Mouse (Mus musculus) neural tube, embryonic 15.5 days (tissue): ENCODE data around the gene Atp5b. TPM values are rescaled to one million over a fixed set of nuclear protein-coding genes. Genes with fewer than 3 reads are reported as not detected.

Source experiments
- ATAC-seq: fragments of 200-750 bp; cut with Nextera tagmentation; 2 replicates; pipeline ENCODE4 v1.8.0; 2017; ENCODE audit warnings: mild to moderate bottlenecking, moderate TSS enrichment, moderate library complexity; ENCODE audit not compliant: low FRiP score
- H3K27ac ChIP-seq: fragments of 300-500 bp; sonication (generic); replicated peaks from 2 replicates; pipeline ENCODE4 v1.5.1; 2015; ENCODE audit warnings: mild to moderate bottlenecking, inconsistent platforms
- H3K27me3 ChIP-seq: fragments of 300-500 bp; sonication (generic); replicated peaks from 2 replicates; pipeline ENCODE4 v1.6.1; 2015; ENCODE audit warnings: inconsistent platforms
- H3K36me3 ChIP-seq: fragments of 300-500 bp; sonication (generic); 2 replicates; pipeline ENCODE4 v1.6.1; 2015; ENCODE audit warnings: inconsistent platforms
- H3K4me1 ChIP-seq: fragments of 300-500 bp; sonication (generic); 2 replicates; pipeline ENCODE4 v1.6.1; 2015; ENCODE audit warnings: inconsistent platforms
- H3K4me2 ChIP-seq: fragments of 300-500 bp; sonication (generic); 2 replicates; pipeline ENCODE4 v1.6.1; 2015; ENCODE audit warnings: inconsistent platforms, mild to moderate bottlenecking, moderate library complexity
- H3K4me3 ChIP-seq: fragments of 300-500 bp; sonication (generic); replicated peaks from 2 replicates; pipeline ENCODE4 v1.5.1; 2015; ENCODE audit warnings: mild to moderate bottlenecking, inconsistent platforms
- H3K9ac ChIP-seq: fragments of 300-500 bp; sonication (generic); replicated peaks from 2 replicates; pipeline ENCODE4 v1.6.1; 2015; ENCODE audit warnings: mild to moderate bottlenecking, inconsistent platforms
- H3K9me3 ChIP-seq: fragments of 300-500 bp; sonication (generic); replicated peaks from 2 replicates; pipeline ENCODE4 v1.6.1; 2016; ENCODE audit warnings: inconsistent platforms
- WGBS: fragments of 180-500 bp; shearing (Covaris S2); methylation state at CpG from one replicate; pipeline ENCODE4 v1.1.7; 2015; ENCODE audit warnings: mixed read lengths; 5-methylcytosine and 5-hydroxymethylcytosine counted together
- polyA plus RNA-seq: library from polyadenylated mRNA; unstranded; fragments of >200 nt; fragmentation: Nextera tagmentation; extraction: Ambion mirVana; gene quantifications from 2 replicates; pipeline ENCODE4 v1.2.1, GENCODE M21; 2015

Atp5b gene
- polyA plus RNA-seq, 1 experiment from 2014 or later, result 2,338 TPM

DNA sequence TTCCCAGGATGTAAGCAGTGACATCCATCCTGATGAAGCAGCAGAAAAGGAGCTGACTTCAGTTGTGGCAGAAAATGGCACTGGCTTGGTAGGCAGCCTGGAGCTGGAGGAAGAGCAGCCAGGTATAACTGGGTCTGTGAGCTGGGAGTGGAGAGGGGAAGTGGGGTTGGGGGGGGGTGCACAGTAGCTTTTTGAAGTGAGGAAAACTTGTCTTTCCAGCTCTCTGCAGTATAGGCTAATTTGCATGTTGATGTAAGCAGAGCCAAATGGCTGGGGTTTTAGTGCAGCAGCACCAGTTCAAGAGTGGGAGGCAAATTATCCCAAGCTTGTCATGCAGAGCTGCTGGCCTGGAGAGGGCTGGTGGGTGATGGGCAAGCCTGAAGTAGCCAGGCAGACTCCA is 28.2 kb downstream of the Atp5b start:
- Histone ChIP-seq H3K27me3 (no peaks in the 10 kb centered on the region), H3K9me3 (no peaks in the 10 kb centered on the region), H3K4me3 (no peak overlapping the region), H3K36me3 (peaks cover 71% of the 10 kb centered on the region), H3K27ac (no peak overlapping the region), H3K4me2 (no peak overlapping the region), H3K4me1 (no peaks in the 10 kb centered on the region), H3K9ac (no peak overlapping the region)
- no peak for ATAC-seq

DNA sequence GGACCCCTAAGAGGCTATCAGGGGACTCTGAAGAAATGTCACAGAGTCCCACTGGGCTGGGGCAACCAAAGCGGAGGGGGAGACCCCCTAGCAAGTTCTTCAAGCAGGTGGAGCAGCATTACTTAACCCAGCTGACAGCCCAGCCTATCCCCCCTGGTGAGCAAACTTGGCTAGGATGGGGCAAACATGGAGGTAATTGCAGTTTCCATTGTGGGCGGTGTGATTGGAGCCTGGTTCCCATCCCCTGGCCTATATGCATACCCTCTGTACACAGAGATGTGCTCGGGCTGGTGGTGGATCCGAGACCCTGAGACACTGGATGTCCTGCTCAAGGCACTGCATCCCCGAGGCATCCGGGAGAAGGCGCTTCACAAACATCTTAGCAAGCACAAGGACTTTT is 40.8 kb downstream of the Atp5b start:
- no peak overlapping the region for H3K27ac ChIP-seq
- H3K9me3 ChIP-seq, result no peaks in the 10 kb centered on the region
- H3K36me3 ChIP-seq, result peaks cover 93% of the 10 kb centered on the region
- no peak overlapping the region for H3K9ac ChIP-seq
- H3K4me1 ChIP-seq, result no peaks in the 10 kb centered on the region
- 95% methylated on average over 7 of the region's 7 CpGs for WGBS
- no peaks in the 10 kb centered on the region for H3K27me3 ChIP-seq
- no peak for ATAC-seq
- no peak overlapping the region for H3K4me2 ChIP-seq
- H3K4me3 ChIP-seq, result no peak overlapping the region

DNA sequence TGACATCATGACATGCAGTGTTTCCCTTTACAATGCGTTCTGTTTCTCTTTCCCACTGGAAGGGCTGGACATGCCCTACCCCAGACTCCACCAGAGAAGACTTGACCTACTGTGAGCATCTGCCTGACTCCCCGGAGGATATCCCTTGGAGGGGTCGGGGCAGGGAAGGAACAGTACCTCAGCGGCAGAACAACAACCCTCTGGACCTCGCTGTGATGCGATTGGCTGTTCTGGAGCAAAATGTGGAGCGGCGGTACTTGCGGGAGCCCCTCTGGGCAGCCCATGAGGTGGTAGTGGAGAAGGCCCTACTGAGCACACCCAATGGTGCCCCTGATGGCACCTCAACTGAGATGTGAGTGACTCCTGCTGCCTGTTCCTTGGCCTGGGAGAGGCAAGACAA is 41.8 kb downstream of the Atp5b start:
- no peak overlapping the region for H3K4me2 ChIP-seq
- WGBS, result 95% methylated on average over 9 of the region's 9 CpGs
- H3K9ac ChIP-seq, result no peak overlapping the region
- H3K4me1 ChIP-seq, result no peaks in the 10 kb centered on the region
- no peaks in the 10 kb centered on the region for H3K9me3 ChIP-seq
- no peaks in the 10 kb centered on the region for H3K27me3 ChIP-seq
- H3K36me3 ChIP-seq, result peaks cover 89% of the 10 kb centered on the region
- ATAC-seq, result no peak
- no peak overlapping the region for H3K27ac ChIP-seq
- H3K4me3 ChIP-seq, result no peak overlapping the region

DNA sequence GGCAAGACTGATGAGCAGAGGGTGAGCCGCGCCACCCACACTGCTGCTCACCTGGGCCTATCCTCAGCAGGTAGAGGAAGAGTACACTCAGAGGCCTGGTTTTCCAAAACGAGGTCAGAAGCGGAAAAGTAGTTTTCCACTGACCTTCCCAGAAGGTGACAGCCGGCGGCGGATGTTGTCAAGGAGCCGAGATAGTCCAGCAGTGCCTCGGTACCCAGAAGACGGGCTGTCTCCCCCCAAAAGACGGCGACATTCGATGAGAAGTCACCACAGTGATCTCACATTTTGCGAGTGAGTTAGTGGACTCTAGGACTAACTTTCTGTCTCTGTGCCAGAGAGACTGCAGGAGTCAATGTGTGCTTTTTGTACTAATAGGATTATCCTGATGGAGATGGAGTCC is 42.9 kb downstream of the Atp5b start:
- no peaks in the 10 kb centered on the region for H3K4me1 ChIP-seq
- H3K4me2 ChIP-seq, result no peak overlapping the region
- H3K4me3 ChIP-seq, result no peak overlapping the region
- no peaks in the 10 kb centered on the region for H3K27me3 ChIP-seq
- H3K9me3 ChIP-seq, result no peaks in the 10 kb centered on the region
- no peak overlapping the region for H3K9ac ChIP-seq
- WGBS, result 92% methylated on average over 14 of the region's 14 CpGs
- peaks cover 90% of the 10 kb centered on the region for H3K36me3 ChIP-seq
- ATAC-seq, result no peak
- H3K27ac ChIP-seq, result no peak overlapping the region

DNA sequence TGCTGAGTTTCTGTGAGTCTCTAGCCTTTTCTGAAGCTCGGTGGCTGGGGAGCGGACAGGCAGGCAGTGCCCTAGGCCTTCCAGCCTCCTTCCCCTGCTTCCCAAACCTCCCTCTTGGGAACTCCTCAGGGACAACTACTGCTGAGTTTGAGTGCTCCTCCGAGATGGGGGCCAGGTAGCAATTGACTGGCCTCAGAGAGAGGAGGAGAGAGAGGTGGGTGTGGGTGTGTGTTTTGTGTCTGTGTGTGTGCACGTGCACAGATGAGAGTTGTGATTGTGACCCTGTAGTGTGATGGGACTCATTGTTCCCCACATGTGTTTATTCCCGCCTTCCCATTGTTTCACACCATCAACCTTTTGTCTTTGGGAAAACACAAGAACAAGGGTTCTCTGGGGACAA is 44.4 kb downstream of the Atp5b start:
- H3K27ac ChIP-seq, result no peak overlapping the region
- no peaks in the 10 kb centered on the region for H3K27me3 ChIP-seq
- 64% methylated on average over 5 of the region's 5 CpGs for WGBS
- H3K4me1 ChIP-seq, result no peaks in the 10 kb centered on the region
- H3K4me3 ChIP-seq, result no peak overlapping the region
- H3K36me3 ChIP-seq, result peaks cover 75% of the 10 kb centered on the region
- H3K9me3 ChIP-seq, result no peaks in the 10 kb centered on the region
- no peak overlapping the region for H3K9ac ChIP-seq
- H3K4me2 ChIP-seq, result no peak overlapping the region
- ATAC-seq, result no peak

DNA sequence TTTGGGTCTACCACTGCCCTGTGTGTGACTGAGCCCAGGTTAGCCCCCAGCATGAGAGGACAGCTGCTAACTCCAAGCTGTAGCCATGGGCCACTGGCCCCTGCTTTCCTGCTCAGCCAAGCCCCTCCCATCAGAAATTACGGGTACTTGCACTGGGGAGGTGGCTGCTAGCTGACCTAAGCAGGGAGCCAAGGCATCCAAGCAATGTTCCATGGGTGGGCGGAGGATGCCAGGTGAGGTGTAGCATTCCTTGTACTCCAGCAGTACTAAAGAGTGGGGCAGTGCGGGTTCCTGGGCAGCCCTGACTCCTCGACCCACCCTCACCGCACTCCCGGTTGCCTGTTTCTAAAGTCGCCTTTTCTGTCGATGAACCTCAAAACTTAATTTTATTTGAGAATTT is 45.1 kb downstream of the Atp5b start:
- H3K9ac ChIP-seq, result no peak overlapping the region
- no peaks in the 10 kb centered on the region for H3K27me3 ChIP-seq
- WGBS, result 91% methylated on average over 8 of the region's 8 CpGs
- no peak for ATAC-seq
- H3K9me3 ChIP-seq, result no peaks in the 10 kb centered on the region
- peaks cover 68% of the 10 kb centered on the region for H3K36me3 ChIP-seq
- H3K4me3 ChIP-seq, result no peak overlapping the region
- H3K4me1 ChIP-seq, result 0 out of 2 replicates have a peak, but pooled peaks cover 2% of the 10 kb centered on the region
- no peak overlapping the region for H3K4me2 ChIP-seq
- no peak overlapping the region for H3K27ac ChIP-seq

DNA sequence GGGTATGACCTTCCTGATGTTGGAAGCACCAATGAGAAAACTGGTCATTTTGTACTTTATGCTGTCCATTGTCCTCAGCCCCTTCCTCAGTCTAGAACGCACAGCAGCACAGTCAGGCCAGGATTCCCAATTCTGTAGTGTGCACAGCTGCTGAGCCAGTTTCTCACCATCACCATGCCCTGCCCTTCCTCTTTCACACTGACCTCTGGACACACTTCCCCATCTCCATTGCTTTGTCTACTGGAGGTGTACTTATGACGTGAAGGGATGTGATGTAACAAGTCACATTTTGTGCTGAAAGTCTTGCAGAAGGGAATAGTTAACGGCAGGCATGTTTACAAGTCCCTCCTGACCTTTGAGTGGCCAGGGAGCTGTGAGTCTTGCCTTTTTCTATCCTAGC is 48.2 kb downstream of the Atp5b start:
- Histone ChIP-seq H3K9ac (no peak overlapping the region), H3K4me1 (peaks cover 11% of the 10 kb centered on the region), H3K36me3 (peaks cover 37% of the 10 kb centered on the region), H3K4me2 (no peak overlapping the region), H3K27me3 (no peaks in the 10 kb centered on the region), H3K9me3 (no peaks in the 10 kb centered on the region), H3K27ac (no peak overlapping the region), H3K4me3 (no peak overlapping the region)
- ATAC-seq, result no peak
- WGBS, result 84% methylated on average over 3 of the region's 3 CpGs

DNA sequence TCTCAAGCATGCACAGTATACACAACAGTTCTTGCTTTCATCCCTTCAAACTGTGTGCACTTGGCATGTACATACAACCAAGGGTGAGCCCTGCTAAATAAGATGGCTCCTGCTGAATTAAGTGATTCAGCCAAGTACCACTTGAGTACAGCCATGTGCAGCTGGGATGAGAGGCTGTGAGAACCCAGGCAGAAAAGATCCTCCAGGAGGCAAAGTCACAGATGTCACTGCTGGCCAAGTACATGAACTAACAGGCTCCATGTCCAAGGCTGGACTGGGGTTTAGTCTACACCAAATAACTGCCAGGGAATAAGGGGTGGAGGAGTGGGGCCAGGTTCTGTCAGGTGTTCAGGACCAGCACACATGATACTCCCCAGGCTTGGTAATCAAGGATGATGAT is 48.7 kb downstream of the Atp5b start:
- Histone ChIP-seq H3K4me3 (no peak overlapping the region), H3K27ac (no peak overlapping the region), H3K27me3 (no peaks in the 10 kb centered on the region), H3K36me3 (peaks cover 32% of the 10 kb centered on the region), H3K9ac (no peak overlapping the region), H3K4me2 (no peak overlapping the region), H3K4me1 (peaks cover 11% of the 10 kb centered on the region), H3K9me3 (no peaks in the 10 kb centered on the region)
- no peak for ATAC-seq

DNA sequence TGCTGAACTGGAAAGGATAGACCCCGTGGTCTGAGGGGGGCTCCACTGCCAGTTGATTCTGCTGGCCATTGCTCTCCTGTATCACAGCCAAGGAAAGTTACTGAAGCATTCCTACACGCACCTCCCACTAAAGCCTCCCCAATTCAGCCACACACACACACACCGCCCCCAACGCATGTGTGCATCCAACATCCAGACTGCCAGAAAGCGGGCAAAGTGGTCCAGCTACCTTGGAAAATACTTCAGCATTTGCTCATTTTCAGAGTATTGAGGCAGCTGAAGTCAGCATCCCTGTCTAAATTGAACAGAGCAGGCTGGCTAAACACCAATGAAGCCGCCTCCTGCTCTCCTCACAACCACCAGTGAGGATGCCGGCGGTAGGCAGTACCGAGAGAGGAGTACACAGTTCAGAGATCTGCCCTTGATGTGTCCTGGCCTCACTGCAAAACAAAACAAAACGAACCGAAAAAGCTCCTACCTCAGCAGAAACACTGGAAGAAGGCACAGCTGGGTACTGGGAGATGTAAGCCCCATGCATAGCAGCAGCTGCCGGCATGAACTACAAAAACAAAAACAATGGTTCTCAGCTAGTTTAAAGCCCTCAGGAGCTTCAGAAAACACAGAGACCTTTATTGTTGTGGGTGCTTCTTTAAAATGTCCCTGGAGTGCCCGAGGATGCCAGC is 50.7 kb downstream of the Atp5b start:
- Histone ChIP-seq H3K27ac (peak overlapping the region; percentile 42; the same call in 1 of the 2 replicates), H3K9me3 (no peaks in the 10 kb centered on the region), H3K4me2 (peak overlapping the region; percentile 29; the same call in 1 of the 2 replicates), H3K4me3 (no peak overlapping the region), H3K4me1 (peaks cover 11% of the 10 kb centered on the region), H3K9ac (peak overlapping the region; percentile 20; the same call in 1 of the 2 replicates), H3K36me3 (peaks cover 15% of the 10 kb centered on the region), H3K27me3 (no peaks in the 10 kb centered on the region)
- 40% methylated on average over 13 of the region's 13 CpGs for WGBS
- peak; percentile 53; the same call in 1 of the 2 replicates for ATAC-seq

DNA sequence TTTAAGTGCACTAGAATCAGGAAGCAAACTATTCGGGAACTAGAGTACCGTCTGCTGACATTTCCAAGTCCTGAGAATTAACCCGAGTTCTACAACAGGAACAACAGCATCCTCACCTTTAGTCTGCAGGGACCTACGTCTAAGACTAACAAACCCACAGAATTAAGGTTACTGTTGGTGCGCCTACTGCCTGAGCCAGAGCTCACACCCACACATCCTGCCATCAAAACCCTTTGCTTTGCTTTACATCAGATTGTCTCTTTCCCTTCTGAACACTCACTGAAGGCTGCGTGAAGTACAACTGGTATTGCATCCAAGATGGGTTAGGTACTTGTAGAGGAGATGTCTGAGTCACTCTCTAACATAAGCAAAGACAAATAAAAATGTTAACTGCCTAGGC is 52.3 kb downstream of the Atp5b start:
- Histone ChIP-seq H3K9ac (no peak overlapping the region), H3K27ac (no peak overlapping the region), H3K4me1 (peaks cover 11% of the 10 kb centered on the region), H3K36me3 (peaks cover 4% of the 10 kb centered on the region; the same call in 1 of the 2 replicates), H3K9me3 (no peaks in the 10 kb centered on the region), H3K4me2 (no peak overlapping the region), H3K27me3 (no peaks in the 10 kb centered on the region), H3K4me3 (no peak overlapping the region)
- WGBS, result 94% methylated on average over 6 of the region's 6 CpGs
- no peak for ATAC-seq
